Mouse (Mus musculus): ENCODE measurements around the gene Btn2a2. TPM values are rescaled to one million over a fixed set of nuclear protein-coding genes. Genes with fewer than 3 reads are reported as not detected.
A peak's percentile ranks its signal among the peaks of the same experiment; 100 is the strongest.

Gene Btn2a2
- polyA plus RNA-seq, 1 experiment from 2014 or later, result 0.30 TPM

- Histone ChIP-seq H3K4me2 (replicated peaks; ENCODE audit: low read depth, low read length) (peak overlapping the region; percentile 31), H3K4me1 (ENCODE audit: control insufficient read depth, insufficient read depth, low read length) (peaks cover 12% of the 10 kb centered on the region; the same call in 1 of the 2 replicates), H3K27ac (ENCODE audit: low read length) (no peak overlapping the region), H3K36me3 (ENCODE audit: control insufficient read depth, insufficient read depth, low read length) (no peaks in the 10 kb centered on the region), H3K4me3 (ENCODE audit: low read depth, low read length) (peak overlapping the region; percentile 18), H3K9ac (replicated peaks; ENCODE audit: low read depth, low read length) (no peak overlapping the region), H3K27me3 (ENCODE audit: control insufficient read depth, insufficient read depth, low read length) (no peaks in the 10 kb centered on the region), H3K9me3 (ENCODE audit: control insufficient read depth, low read depth, low read length) (no peaks in the 10 kb centered on the region)
- WGBS, result 14% methylated on average over 14 of the region's 14 CpGs
- ATAC-seq (ENCODE audit: insufficient number of reproducible peaks, insufficient read depth, low FRiP score, low read depth), result 0 out of 2 replicates have a peak, but pooled peaks have one; percentile 24
Measured at GRCm38 (mm10) chr13:23505662-23506345, 17.1 kb upstream of the Btn2a2 start.

- Histone ChIP-seq H3K9ac (replicated peaks; ENCODE audit: low read depth, low read length) (no peak overlapping the region), H3K9me3 (ENCODE audit: control insufficient read depth, low read depth, low read length) (no peaks in the 10 kb centered on the region), H3K4me2 (replicated peaks; ENCODE audit: low read depth, low read length) (peak overlapping the region; percentile 16; the same call in 1 of the 2 replicates), H3K4me1 (ENCODE audit: control insufficient read depth, insufficient read depth, low read length) (peaks cover 13% of the 10 kb centered on the region; the same call in 1 of the 2 replicates), H3K27me3 (ENCODE audit: control insufficient read depth, insufficient read depth, low read length) (no peaks in the 10 kb centered on the region), H3K4me3 (ENCODE audit: low read depth, low read length) (no peak overlapping the region), H3K27ac (ENCODE audit: low read length) (no peak overlapping the region), H3K36me3 (ENCODE audit: control insufficient read depth, insufficient read depth, low read length) (no peaks in the 10 kb centered on the region)
- no peak for ATAC-seq (ENCODE audit: insufficient number of reproducible peaks, insufficient read depth, low FRiP score, low read depth)
- WGBS, result 5% methylated on average over 9 of the region's 9 CpGs
Measured at GRCm38 (mm10) chr13:23503797-23504196, 15.1 kb upstream of the Btn2a2 start.

- ATAC-seq (ENCODE audit: insufficient number of reproducible peaks, insufficient read depth, low FRiP score, low read depth), result no peak
Measured at GRCm38 (mm10) chr13:23502916-23503315, 14.3 kb upstream of the Btn2a2 start.

GRCm38 (mm10) chr13:23502031-23502567, 13.4 kb upstream of the Btn2a2 start:
- Histone ChIP-seq H3K9ac (replicated peaks; ENCODE audit: low read depth, low read length) (no peak overlapping the region), H3K4me2 (replicated peaks; ENCODE audit: low read depth, low read length) (peak overlapping the region; percentile 27), H3K27me3 (ENCODE audit: control insufficient read depth, insufficient read depth, low read length) (no peaks in the 10 kb centered on the region), H3K36me3 (ENCODE audit: control insufficient read depth, insufficient read depth, low read length) (no peaks in the 10 kb centered on the region), H3K27ac (ENCODE audit: low read length) (no peak overlapping the region), H3K9me3 (ENCODE audit: control insufficient read depth, low read depth, low read length) (no peaks in the 10 kb centered on the region), H3K4me3 (ENCODE audit: low read depth, low read length) (no peak overlapping the region), H3K4me1 (ENCODE audit: control insufficient read depth, insufficient read depth, low read length) (peaks cover 22% of the 10 kb centered on the region; the same call in 1 of the 2 replicates)
- WGBS, result 35% methylated on average over 9 of the region's 9 CpGs
- ATAC-seq (ENCODE audit: insufficient number of reproducible peaks, insufficient read depth, low FRiP score, low read depth), result no peak

More at GRCm38 (mm10) chr13:23502916-23503315, 14.3 kb upstream of the Btn2a2 start:
- no peak overlapping the region for H3K4me3 ChIP-seq (ENCODE audit: low read depth, low read length)
- no peaks in the 10 kb centered on the region for H3K36me3 ChIP-seq (ENCODE audit: control insufficient read depth, insufficient read depth, low read length)
- peaks cover 18% of the 10 kb centered on the region; the same call in 1 of the 2 replicates for H3K4me1 ChIP-seq (ENCODE audit: control insufficient read depth, insufficient read depth, low read length)
- H3K9ac ChIP-seq (replicated peaks; ENCODE audit: low read depth, low read length), result no peak overlapping the region
- H3K27ac ChIP-seq (ENCODE audit: low read length), result no peak overlapping the region
- 55% methylated on average over 4 of the region's 4 CpGs for WGBS
- no peak overlapping the region for H3K4me2 ChIP-seq (replicated peaks; ENCODE audit: low read depth, low read length)
- H3K9me3 ChIP-seq (ENCODE audit: control insufficient read depth, low read depth, low read length), result no peaks in the 10 kb centered on the region
- no peaks in the 10 kb centered on the region for H3K27me3 ChIP-seq (ENCODE audit: control insufficient read depth, insufficient read depth, low read length)

- H3K4me2 ChIP-seq (replicated peaks; ENCODE audit: low read depth, low read length), result peak overlapping the region; percentile 27
- no peaks in the 10 kb centered on the region for H3K36me3 ChIP-seq (ENCODE audit: control insufficient read depth, insufficient read depth, low read length)
- peaks cover 22% of the 10 kb centered on the region; the same call in 1 of the 2 replicates for H3K4me1 ChIP-seq (ENCODE audit: control insufficient read depth, insufficient read depth, low read length)
- no peaks in the 10 kb centered on the region for H3K9me3 ChIP-seq (ENCODE audit: control insufficient read depth, low read depth, low read length)
- H3K27ac ChIP-seq (ENCODE audit: low read length), result no peak overlapping the region
- no peak for ATAC-seq (ENCODE audit: insufficient number of reproducible peaks, insufficient read depth, low FRiP score, low read depth)
- 0 out of 2 replicates have a peak overlapping the region, but pooled peaks have one; percentile 8 for H3K4me3 ChIP-seq (ENCODE audit: low read depth, low read length)
- no peak overlapping the region for H3K9ac ChIP-seq (replicated peaks; ENCODE audit: low read depth, low read length)
- no peaks in the 10 kb centered on the region for H3K27me3 ChIP-seq (ENCODE audit: control insufficient read depth, insufficient read depth, low read length)
- 23% methylated on average over 5 of the region's 5 CpGs for WGBS
Measured at GRCm38 (mm10) chr13:23501511-23501910, 12.9 kb upstream of the Btn2a2 start.

GRCm38 (mm10) chr13:23500424-23501200, 12.0 kb upstream of the Btn2a2 start:
- peaks cover 22% of the 10 kb centered on the region; the same call in 1 of the 2 replicates for H3K4me1 ChIP-seq (ENCODE audit: control insufficient read depth, insufficient read depth, low read length)
- 0 out of 2 replicates have a peak overlapping the region, but pooled peaks have one; percentile 8 for H3K4me3 ChIP-seq (ENCODE audit: low read depth, low read length)
- 5% methylated on average over 17 of the region's 17 CpGs for WGBS
- H3K36me3 ChIP-seq (ENCODE audit: control insufficient read depth, insufficient read depth, low read length), result no peaks in the 10 kb centered on the region
- H3K4me2 ChIP-seq (replicated peaks; ENCODE audit: low read depth, low read length), result peak overlapping the region; percentile 27; the same call in 1 of the 2 replicates
- H3K27ac ChIP-seq (ENCODE audit: low read length), result no peak overlapping the region
- H3K27me3 ChIP-seq (ENCODE audit: control insufficient read depth, insufficient read depth, low read length), result no peaks in the 10 kb centered on the region
- no peak overlapping the region for H3K9ac ChIP-seq (replicated peaks; ENCODE audit: low read depth, low read length)
- 0 out of 2 replicates have a peak, but pooled peaks have one; percentile 65 for ATAC-seq (ENCODE audit: insufficient number of reproducible peaks, insufficient read depth, low FRiP score, low read depth)
- no peaks in the 10 kb centered on the region for H3K9me3 ChIP-seq (ENCODE audit: control insufficient read depth, low read depth, low read length)

GRCm38 (mm10) chr13:23499943-23500342, 11.3 kb upstream of the Btn2a2 start:
- ATAC-seq (ENCODE audit: insufficient number of reproducible peaks, insufficient read depth, low FRiP score, low read depth), result no peak
- no peaks in the 10 kb centered on the region for H3K9me3 ChIP-seq (ENCODE audit: control insufficient read depth, low read depth, low read length)
- H3K27me3 ChIP-seq (ENCODE audit: control insufficient read depth, insufficient read depth, low read length), result no peaks in the 10 kb centered on the region
- H3K4me3 ChIP-seq (ENCODE audit: low read depth, low read length), result no peak overlapping the region
- H3K9ac ChIP-seq (replicated peaks; ENCODE audit: low read depth, low read length), result no peak overlapping the region
- 17% methylated on average over 7 of the region's 7 CpGs for WGBS
- H3K27ac ChIP-seq (ENCODE audit: low read length), result no peak overlapping the region
- H3K4me1 ChIP-seq (ENCODE audit: control insufficient read depth, insufficient read depth, low read length), result peaks cover 16% of the 10 kb centered on the region; the same call in 1 of the 2 replicates
- 0 out of 2 replicates have a peak overlapping the region, but pooled peaks have one; percentile 3 for H3K4me2 ChIP-seq (replicated peaks; ENCODE audit: low read depth, low read length)
- no peaks in the 10 kb centered on the region for H3K36me3 ChIP-seq (ENCODE audit: control insufficient read depth, insufficient read depth, low read length)

- H3K36me3 ChIP-seq (ENCODE audit: control insufficient read depth, insufficient read depth, low read length), result no peaks in the 10 kb centered on the region
- no peaks in the 10 kb centered on the region for H3K27me3 ChIP-seq (ENCODE audit: control insufficient read depth, insufficient read depth, low read length)
- peaks cover 15% of the 10 kb centered on the region; the same call in 1 of the 2 replicates for H3K4me1 ChIP-seq (ENCODE audit: control insufficient read depth, insufficient read depth, low read length)
- no peak; the same call in 1 of the 2 replicates for ATAC-seq (ENCODE audit: insufficient number of reproducible peaks, insufficient read depth, low FRiP score, low read depth)
- no peak overlapping the region for H3K27ac ChIP-seq (ENCODE audit: low read length)
- H3K9ac ChIP-seq (replicated peaks; ENCODE audit: low read depth, low read length), result no peak overlapping the region
- WGBS, result 5% methylated on average over 10 of the region's 10 CpGs
- H3K4me2 ChIP-seq (replicated peaks; ENCODE audit: low read depth, low read length), result peak overlapping the region; percentile 50
- no peaks in the 10 kb centered on the region for H3K9me3 ChIP-seq (ENCODE audit: control insufficient read depth, low read depth, low read length)
- peak overlapping the region; percentile 28 for H3K4me3 ChIP-seq (ENCODE audit: low read depth, low read length)
Measured at GRCm38 (mm10) chr13:23498653-23499052, 10.0 kb upstream of the Btn2a2 start.
